Mouse (Mus musculus) spleen, adult 18-20 months (tissue): ENCODE results near the gene Dab2ip.

Experiments
- DNase-seq, 2 experiments: peaks; one replicate each; pipeline ENCODE4 v3.0.0; 2022; ENCODE audit warnings: mixed read lengths in 2 of 2

Gene Dab2ip

DNA sequence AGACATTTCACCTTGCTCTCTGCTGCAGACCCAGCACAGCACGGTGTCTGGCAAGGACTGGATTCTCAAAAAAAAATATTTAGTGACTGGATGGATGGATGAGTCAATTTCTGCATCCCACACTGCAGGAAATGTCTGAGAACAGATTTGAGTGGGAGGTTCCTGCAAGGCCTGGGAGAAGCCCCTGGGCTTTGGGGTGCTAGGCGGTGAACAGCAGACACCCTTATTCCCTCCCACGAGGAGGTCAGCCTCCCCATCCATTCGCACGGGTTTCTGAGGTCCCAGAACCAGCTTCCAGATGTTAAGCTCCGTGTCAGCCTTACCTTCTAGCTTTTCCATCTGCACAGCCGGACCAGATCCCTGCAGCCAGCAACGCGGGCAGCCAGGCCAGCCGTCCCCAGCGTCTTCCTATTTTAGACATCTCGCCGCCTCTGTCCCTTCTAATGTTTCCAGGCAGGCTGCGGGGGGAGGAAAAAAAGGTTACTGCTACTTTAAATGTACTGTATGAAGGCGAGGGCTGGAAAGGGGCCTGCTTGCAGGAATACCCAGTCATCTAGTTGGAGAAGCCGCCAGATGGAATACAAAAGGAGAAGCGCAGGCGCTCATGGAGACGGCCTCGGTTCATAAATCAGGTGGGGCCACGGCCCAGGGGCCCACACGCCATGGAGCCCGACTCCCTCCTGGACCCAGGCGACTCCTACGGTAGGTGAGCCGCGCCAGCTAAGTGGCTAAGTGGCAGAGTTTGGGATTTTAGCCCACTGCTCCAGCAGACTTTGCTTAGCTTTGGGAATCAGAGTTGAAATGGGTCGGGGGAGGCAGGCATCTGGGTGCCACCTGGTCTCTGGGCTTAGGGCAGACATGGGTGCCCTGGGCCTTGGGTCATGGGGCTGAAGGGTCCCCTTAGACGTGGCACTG, at the start of gene Dab2ip:
Gene Dab2ip, plus strand, starts transcription at position 356 of the 915 bp plus-strand sequence.
- DNase-seq: no peak

DNA sequence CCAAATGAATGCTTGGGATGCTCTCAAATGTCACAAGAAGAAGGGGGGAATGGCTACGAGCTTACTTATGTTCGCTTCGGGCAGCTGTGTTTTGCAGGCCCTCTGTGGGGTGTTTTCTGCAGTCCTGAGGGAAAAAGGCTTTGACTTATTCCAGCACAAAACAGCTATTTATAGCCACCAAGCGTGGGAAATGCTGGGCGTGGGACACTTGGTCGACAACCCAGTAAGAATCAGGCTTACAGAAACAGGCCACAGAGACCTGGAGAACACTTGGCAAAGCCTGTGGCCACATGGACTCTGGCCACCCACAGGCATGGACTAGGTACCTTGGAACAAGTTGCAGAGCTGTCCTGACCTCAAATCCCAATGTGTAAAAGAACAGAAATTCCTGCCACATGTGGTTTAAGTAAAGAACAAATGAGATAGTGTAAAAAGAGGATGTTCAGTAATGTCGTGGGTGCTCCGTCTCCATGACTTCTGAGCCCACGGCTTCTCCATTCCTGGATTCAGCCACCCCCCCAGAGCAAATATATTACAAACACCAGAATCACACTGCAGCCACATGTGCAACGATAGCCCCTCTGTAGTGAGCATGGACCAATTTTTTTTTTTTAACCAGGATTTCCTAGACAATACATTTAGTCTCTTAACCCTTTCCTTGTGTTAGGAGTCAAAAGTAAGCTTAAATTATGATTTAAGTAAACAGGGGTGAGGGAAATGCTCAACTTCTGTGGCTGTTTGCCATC, 49.3 kb upstream of the Dab2ip start:
- DNase-seq: no peak

DNA sequence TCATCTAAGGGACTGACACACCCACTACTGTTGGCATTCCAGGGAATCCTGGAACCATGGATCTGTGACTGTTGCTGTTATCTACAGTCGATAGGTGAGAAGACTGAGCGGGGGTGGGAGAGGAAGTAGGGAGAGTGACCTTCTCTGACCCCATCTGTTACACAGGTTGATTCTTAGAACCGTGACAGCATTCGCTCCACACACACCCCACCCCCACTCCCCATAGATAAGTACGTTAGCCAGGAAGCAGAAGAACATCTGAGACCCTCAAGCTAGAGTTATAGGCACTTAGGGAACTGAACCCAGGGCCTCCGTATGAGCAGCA, 48.8 kb upstream of the Dab2ip start:
- no peak for DNase-seq

DNA sequence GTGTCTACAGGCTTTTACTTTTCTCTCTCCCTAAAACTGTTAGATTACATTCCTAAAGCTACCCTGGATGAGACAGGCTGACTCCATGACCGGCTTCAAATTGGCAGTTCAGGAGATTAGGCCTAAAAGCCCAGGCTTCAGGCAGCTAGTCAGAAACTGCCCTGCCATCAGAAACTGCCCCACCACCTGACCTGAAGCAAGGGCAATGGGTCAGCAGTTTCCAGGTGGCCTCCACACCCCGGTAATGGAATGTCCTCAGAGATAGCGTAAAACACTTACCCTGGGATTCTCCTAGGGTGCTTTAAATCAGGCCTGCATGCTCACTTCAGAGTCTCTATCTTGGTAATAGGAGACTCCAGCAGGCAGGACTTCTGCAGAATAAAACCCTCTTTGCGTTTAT, 48.2 kb upstream of the Dab2ip start:
- no peak for DNase-seq

DNA sequence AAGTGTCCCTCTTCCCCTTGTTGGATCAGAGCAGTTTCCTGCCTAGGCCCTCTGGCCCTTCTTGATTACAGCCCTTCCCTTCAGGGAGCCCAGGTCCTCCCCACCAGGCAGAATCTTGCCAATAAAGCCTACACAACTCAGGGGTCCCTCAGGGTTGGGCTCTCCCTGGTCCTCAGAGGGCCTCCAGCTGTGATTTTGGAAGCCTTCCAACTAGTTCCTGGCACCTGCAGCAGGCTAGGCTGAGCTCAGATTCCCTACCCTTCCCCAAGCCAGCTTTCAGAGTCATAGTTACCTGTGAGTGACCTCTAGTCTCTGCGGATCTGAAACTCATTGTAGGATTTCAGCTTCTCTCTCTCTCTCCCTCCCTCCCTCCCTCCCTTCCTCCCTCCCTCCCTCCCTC, 47.1 kb upstream of the Dab2ip start:
- no peak for DNase-seq

DNA sequence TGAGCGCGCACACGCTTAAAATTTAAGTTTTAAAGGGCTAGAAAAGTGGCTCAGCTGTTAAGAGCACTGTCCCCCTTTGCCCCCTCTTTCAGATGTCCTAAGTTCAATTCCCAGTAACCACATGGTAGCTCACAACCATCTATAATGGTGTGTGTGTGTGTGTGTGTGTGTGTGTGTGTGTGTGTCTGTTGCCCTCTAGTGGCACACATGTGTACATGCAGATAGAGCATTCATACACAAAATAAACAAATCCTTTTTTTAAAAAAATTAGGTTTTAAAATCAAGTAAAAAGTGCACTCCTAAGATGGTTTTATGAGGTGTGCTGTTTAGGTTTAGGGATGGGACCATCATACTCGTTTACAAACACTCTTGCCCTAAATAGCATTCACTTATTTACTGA, 45.8 kb upstream of the Dab2ip start:
- no peak for DNase-seq

DNA sequence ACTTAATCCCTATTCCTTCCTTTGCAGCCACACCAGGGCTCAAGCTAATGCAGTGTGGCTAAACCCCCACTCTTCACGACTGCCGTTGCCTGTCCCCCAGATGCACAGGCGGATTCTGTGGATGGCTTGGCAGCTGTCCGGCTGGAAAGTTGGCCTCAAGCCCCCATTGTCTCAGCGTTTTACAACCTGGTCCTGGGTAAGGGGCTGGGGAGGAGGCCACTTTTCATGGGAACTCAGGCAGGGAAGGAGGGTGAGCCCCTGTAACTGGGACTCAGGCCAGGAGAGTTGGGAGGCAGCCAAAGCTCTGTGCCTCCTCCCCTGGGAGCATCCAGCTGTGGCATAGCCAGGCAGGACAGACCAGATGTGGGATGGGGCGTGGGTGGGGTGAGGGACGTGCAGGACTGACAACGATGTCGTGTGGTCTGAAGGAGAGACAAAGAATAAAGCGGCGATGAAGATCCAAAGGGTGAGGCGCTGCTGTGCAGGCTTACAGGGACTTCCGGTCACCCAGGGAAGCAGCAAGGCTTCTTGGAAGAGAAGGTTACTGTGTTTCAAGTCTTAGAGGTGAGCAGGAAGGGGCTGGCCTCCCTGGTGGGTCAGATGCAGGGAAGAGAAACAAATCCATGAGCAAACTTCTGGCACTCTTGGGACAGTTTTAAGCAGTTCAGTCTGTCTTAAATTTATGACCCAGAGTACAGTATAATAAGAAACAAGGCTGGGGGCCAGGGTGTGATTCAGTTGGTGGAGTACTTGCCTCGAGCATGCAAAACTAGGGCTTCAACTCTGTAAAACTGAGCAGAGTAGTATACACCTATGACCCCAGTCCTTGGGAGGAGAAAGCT, 43.8 kb upstream of the Dab2ip start:
- DNase-seq: no peak

DNA sequence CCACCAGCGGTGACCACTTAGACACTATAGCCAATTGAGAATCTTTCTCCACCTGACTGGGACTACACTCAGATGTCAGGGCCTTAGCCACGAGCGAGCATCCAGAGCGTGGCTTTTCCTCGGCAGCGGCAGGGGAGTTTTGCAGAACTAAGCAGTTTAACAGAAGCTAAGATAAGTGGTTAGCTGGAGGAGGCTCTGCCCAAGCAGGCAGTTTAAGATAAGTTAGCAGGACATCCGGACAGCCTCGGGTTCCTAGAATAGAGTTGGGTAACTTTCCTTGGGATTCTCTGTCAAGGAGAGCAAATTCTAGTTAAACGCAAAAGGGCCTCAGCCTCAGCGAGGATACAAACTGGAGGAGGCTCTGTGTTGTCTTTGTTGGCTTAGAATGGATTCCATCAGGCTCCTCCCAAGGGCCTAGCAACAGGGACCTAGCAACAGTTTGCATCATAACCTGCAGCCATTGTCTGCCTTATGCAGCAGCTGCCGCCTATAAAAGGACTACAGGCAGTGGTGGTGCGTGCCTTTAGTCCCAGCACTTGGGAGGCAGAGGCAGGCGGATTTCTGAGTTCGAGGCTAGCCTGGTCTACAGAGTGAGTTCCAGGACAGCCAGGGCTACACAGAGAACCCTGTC, 31.3 kb upstream of the Dab2ip start:
- DNase-seq: no peak

DNA sequence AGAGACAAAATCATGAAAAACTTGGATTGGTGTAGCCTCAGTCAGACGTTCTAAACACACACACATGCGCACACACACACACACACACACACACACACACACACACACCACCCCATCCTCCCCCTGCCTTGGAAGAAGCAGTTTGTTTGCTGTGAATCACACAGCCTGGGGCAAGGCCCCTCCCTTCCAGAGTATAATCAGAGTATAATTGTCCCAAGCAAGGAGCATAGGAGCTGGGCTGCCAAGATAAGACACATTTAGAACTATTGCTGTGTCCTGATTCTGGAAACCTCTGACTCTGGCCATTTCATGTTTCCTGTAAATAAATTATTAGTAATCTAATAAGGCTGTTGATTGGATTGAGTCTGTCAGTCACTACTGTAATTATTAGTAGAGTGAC, 29.0 kb upstream of the Dab2ip start:
- no peak for DNase-seq

DNA sequence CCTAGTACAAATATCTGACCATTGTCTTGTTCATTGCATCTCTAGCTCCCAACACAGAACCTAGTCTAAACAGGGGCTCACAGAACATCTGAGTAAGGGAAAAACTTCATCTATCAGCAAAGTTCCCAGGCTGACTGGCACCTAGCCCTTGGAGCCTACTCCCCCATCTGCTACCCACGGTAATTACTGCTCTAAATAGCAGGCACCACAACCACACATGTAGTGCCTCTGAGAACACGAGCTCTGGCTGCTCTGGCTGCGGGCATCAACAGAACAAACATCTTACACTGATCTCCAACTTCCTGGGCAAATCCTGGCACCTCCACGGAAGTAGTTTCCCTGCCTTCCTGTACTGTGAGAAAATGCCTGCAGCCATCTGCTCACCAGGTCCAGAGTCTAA, 28.2 kb upstream of the Dab2ip start:
- no peak for DNase-seq

DNA sequence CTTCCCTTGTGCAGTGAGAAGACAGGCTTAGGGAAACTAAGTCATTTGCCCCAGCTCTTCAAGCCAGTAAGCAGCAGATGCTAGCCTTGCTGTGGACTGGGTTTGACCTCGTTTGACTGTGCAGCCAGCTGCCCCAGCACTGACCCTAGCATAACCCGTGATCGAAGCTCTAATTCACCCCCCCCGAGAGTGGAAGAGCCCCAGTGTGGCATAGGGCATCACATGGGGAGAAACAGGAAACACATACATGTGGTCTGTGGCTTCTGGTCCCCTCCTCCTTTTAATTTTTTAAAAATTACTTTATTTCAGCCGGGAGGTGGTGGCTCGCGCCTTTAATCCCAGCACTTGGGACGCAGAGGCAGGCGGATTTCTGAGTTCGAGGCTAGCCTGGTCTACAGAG, 27.3 kb upstream of the Dab2ip start:
- no peak for DNase-seq

DNA sequence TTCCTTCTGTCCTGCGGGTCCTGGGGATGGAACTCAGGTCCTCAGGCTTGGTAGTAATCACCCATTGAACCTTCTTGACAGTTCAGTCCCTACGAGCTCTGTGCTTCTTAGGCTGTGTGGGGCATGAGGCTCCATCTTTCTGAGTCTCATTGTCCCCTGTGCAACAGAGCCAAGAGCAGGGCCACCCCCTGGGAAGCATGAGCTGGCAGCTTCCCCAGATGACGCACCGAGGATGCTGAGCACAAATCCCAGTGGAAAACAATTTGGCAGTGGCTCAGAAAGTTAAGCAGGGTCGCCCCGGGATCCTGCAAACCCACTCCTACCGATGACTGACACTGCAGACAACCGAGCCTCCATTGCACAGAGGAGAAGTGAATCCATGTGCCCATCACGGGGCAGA, 24.4 kb upstream of the Dab2ip start:
- no peak for DNase-seq

DNA sequence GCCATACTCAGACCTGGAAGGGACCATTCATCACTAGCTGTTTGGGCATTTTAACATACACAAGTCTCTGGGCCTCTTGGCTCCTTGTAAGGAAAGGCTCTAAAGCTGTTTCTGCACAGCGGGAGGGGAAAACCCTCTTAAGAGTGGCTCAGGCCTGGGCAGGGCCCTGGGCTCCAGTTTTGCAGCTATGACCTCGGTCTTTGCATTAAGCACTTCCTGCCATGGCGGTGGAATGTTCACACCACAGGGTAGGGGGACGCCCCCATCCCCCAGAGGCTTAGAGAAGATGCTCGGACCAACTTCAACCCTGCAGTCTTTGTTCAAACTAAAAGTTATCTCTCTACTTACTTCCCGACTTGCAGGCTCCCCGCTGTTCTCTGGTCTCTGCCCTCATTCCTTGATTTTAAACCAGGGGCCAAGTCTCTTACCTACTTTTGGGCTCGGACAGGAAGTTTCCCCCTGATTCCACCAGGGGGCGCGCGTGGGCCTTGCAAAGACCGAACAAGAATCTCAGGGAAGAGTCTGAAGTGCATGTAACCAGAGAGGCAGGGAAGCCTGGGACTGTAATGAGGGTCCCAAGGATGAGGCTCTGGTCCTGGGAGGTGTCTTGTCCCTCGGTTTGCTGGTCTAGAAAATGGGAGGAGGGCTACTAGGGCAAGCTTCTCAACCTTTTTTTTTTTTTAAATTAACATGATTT, 18.6 kb upstream of the Dab2ip start:
- peak; percentile 62 to 86 for DNase-seq

DNA sequence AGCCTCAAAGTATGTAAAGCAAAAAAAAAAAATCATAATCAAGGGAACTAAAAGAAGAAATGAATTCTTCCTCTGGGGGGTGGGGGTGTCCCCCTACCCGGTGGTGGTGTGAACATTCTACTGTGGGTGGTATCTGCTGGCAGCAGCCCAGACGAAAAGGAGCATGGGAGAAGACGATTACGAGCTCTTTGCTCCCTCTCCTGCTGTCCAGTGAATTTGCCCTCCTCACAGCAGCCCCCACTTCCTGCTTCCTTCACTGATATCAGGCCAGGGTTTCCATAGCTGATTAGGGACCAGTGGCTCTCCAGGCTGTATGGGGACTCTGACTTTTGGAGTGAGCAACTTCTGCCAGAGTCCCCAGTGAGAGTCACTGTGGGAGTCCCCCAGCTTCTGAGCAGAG, 17.3 kb upstream of the Dab2ip start:
- DNase-seq: no peak

DNA sequence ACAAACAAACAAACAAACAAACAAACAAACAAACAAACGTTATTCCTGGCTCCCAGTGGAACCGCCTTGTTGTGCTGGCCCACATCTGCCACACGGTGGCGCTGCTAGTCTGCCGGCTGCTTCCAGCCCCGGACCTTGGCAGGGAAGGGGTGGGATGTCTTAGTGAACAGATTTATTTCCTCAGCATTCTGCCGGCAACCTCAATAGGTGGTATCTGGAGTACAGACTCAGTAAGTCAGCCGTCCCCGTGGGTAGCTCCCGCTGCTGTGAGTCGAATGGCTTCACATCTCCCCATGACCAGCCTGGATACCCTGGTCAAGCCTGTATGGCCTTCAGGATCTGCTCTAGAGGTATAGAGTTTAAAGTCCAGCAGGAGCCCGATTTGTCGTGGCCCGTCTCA, 13.3 kb upstream of the Dab2ip start:
- peak; percentile 20 to 45 for DNase-seq

DNA sequence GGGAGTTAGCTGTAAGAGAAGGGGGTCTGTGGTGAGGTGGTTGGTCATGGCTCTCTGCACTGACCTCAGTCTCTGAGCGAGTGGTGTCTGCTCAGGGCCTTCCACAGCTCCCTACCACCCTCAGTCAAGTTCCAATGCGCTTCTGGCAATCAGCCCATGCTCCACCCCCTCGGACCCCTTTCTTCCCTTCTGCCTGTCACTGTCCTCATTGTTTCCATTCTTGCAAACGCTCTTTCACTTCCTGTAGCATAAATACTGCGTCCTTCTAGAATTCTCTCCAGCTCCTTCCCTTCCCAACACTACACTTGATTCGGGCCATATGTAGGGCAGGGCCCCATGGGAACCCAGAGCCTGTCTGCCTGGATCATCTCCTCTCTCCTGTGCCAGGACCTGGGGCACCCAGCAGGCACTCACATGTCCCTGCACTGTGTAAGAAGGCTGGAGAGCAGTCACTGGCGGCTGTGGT, 12.9 kb upstream of the Dab2ip start:
- DNase-seq: peak in 1 of 2 experiments; percentile 10

DNA sequence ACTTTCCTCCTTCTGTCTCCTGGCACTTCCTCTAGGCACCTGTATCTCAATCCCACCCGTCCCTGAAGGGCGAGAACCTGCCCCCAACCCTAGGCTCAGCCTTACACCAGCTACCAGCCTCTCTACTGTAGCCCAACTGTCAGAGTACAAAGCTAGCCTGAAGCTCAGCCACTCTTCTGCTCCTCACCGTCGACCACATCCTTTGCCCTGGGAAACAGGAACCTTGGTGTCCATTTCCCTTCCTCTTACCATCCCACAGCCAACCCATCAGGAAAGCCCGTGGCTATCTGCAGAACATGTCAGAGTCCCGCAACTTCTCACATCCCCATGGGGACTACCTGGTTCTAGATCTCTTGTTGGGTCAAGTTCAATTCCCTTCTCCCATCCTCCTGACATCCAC, 11.6 kb upstream of the Dab2ip start:
- DNase-seq: no peak

DNA sequence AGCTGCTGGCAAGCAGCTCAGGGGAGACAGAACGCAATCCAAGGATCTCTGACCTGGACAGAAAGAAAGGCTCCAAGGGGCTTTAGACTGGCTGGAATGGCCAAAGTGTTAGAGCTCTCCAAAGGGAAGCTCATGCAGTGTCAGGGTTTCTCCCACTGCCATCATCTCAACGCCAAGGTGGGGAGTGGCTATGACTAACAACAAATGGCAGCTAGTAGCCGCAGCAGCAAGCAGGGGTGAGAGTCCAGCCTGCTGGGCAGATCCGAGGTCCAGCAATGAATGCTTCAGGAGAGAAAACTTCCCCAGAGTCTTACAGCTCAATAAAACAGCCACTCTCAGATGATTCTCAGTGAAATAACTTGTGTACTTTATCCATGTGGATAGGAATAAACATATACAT, 8.9 kb upstream of the Dab2ip start:
- no peak for DNase-seq

DNA sequence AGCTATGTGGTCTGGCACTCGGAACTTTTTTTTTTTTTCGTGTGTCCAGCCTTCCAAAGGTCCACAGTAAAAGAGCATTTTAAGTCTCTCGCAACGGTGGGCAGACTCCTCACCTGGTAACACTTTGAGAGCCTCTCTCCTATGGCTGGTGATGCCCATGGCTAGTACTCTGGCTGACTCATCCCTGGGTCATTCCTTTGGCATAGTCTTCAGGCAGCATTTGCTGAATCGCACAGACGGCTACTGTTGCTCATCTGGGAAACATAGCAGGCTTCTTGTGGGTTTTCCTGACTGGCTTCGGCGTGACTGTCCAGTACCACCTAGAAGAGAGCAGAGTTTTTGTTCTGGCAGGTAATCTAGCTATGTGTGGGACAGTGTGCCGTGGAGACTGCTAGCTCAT, 8.0 kb upstream of the Dab2ip start:
- DNase-seq: no peak

DNA sequence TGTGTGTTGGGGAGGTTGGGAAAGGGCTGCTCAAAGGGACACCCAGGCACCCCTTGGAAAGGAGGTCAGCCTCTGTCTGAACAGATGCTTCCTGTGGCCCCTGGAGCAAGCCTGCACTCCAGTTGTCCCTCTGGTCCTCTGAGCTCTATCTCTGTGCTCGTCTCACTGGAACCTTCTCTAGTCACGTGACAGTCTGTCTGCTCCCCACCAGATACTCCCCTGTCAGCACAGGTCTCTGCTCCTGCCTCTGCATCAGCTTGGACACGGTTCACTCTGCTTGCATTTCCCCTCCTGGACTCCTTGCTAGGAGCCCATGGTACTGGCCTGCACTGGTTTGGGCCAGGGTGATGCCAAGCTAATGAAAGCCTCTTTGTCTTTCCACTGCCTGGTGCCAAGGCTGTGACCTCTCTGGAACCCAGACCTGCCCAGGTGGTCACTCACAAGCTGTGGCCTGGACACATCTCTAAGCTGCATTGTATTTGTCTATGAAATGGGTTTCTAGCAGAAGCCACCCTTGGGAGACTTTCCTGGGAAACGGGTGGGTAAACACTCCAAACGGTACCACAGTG, 1.1 kb upstream of the Dab2ip start:
- DNase-seq: no peak

DNA sequence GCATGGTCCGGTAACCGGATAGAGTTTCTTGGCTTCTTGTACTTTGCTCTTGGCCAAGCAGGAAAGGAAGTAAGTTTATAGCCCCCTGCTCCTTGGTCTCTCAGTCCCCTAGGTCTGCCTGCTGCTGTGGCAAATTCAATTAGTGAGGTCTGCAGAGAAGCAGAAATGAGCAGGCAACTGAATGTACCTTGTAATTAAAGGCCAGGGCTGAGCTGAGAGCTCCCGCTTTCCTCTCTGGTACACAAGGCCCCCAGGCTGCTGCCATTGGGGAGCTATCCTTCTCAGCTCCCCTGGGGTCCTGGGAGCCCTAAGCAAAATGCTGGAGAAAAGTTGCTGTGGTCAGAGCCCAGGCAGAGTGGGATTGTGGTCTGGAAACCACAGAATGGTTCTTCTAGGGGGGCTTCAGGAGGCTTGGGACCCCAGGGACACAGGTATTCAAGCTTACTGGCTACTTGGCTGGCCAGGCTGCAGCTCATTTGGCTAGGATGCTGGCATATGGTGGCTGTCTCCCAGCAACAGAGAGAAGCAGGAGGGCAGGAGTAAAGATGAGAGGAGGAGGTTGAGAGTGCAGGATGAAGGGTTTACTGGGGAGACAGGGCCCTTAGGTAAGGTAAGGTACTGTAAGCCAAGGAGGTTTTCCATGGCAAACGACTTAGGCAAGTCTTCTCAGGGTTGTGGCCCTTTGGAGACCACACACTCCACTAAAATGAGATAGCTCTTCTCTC, 922 bp downstream of the Dab2ip start:
- DNase-seq: no peak
